ENCODE assay signal across 8 mouse cellular contexts in the genomic region with DNA sequence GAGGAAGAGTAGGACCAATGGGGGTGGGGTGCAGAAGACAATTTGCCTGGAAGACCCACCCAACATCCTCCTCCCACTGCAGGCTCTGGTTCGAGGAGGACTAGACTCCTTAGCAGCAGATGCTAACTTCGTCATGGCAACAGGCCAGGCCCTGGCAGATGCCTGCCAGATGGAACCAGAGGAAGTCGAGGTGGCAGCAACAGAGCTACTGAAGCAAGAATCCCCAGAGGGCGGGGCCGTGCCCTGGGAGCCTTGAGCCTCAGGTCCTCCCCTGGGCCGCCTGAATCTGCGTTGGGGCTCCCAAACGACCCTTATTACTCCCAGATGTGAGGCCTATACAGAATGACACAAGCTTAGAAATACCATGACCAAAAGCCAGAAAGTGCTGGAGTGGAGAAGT. TPM values are rescaled to one million over a fixed set of nuclear protein-coding genes. Genes with fewer than 3 reads are reported as not detected.
DNase-seq lines count a peak whose midpoint lies in the region.

No protein-coding gene starts in this region.

- intact Hi-C loops in gastrocnemius, postnatal 14 days (cut with DNase I; ENCODE audit: low total_unique reads): no loop called here

- peak; percentile 84 for DNase-seq in layer of hippocampus, adult 11-12 months (ENCODE audit: low spot score)
- DNase-seq in layer of hippocampus, postnatal 14 days (ENCODE audit: low spot score in 2 of 2): no peak
- peak; percentile 66 for DNase-seq in embryo, embryonic 11 days
- peak; percentile 75 for DNase-seq in gastrocnemius, postnatal 14 days
- peak; percentile 30 for DNase-seq in lung, postnatal 14 days
- peak; percentile 78 to 82 for DNase-seq in spleen, adult 18-20 months
- no peak for DNase-seq in ovary, postnatal 14 days (ENCODE audit: low spot score)
- no peak for DNase-seq in cerebellum, postnatal 36 days

RNA-seq across cellular contexts. Expression of a gene that starts 12.3 kb away (rescaled TPM):
- 100 to 1,000 TPM in 1 of 2 experiments, 10 to 100 TPM in 1; 98.6 to 105 TPM for total RNA-seq in layer of hippocampus, postnatal 14 days (2021)
- under 1 TPM; 0.40 to 0.76 TPM for total RNA-seq in gastrocnemius, postnatal 14 days (2021)

Comparison
In these comparisons a context has a peak if more than half of its experiments do, and no peak if none do; other contexts are left out.
1. DNase-seq: peak in layer of hippocampus, adult 11-12 months (single experiment), embryo, embryonic 11 days (single experiment), gastrocnemius, postnatal 14 days (single experiment), lung, postnatal 14 days (single experiment) and spleen, adult 18-20 months (2 of 2); none in layer of hippocampus, postnatal 14 days (0 of 2), ovary, postnatal 14 days (single experiment) and cerebellum, postnatal 36 days (0 of 2).
2. RNA of a gene that starts 12.3 kb away (total RNA-seq): 98.6 to 105 TPM in layer of hippocampus, postnatal 14 days; 0.40 to 0.76 TPM in gastrocnemius, postnatal 14 days; every median in the first group is over 10 times any median in the second.